Mouse (Mus musculus): Measurements from ENCODE around the gene Gale. TPM values are rescaled to one million over a fixed set of nuclear protein-coding genes. Genes with fewer than 3 reads are reported as not detected.

Gale gene
- polyA plus RNA-seq, 1 experiment from 2014 or later = 23.1 TPM

GRCm38 (mm10) chr4:135966283-135966682 lies 2.8 kb downstream of the Gale start:
- no peaks in the 10 kb centered on the region for H3K9me3 ChIP-seq (replicated peaks; ENCODE audit: control insufficient read depth, low read length)
- H3K4me1 ChIP-seq (ENCODE audit: control insufficient read depth, insufficient read depth, low read length) = no peaks in the 10 kb centered on the region; the same call in 1 of the 2 replicates
- H3K27ac ChIP-seq (replicated peaks; ENCODE audit: low read depth, low read length) = no peak overlapping the region
- 91% methylated on average over 16 of the region's 16 CpGs for WGBS
- H3K9ac ChIP-seq (replicated peaks; ENCODE audit: low read length) = no peak overlapping the region
- no peak for ATAC-seq (replicated peaks; ENCODE audit: insufficient number of reproducible peaks, low FRiP score, low TSS enrichment, low read depth)
- no peak for DNase-seq (ENCODE audit: low spot score)
- peaks cover 16% of the 10 kb centered on the region for H3K36me3 ChIP-seq (replicated peaks; ENCODE audit: control insufficient read depth, insufficient read depth, low read depth, low read length)
- no peak overlapping the region for H3K4me3 ChIP-seq (ENCODE audit: low read depth, low read length)
- no peak overlapping the region for H3K4me2 ChIP-seq (ENCODE audit: low read depth, low read length)
- H3K27me3 ChIP-seq (ENCODE audit: control insufficient read depth, insufficient read depth, low read length) = no peaks in the 10 kb centered on the region

DNA sequence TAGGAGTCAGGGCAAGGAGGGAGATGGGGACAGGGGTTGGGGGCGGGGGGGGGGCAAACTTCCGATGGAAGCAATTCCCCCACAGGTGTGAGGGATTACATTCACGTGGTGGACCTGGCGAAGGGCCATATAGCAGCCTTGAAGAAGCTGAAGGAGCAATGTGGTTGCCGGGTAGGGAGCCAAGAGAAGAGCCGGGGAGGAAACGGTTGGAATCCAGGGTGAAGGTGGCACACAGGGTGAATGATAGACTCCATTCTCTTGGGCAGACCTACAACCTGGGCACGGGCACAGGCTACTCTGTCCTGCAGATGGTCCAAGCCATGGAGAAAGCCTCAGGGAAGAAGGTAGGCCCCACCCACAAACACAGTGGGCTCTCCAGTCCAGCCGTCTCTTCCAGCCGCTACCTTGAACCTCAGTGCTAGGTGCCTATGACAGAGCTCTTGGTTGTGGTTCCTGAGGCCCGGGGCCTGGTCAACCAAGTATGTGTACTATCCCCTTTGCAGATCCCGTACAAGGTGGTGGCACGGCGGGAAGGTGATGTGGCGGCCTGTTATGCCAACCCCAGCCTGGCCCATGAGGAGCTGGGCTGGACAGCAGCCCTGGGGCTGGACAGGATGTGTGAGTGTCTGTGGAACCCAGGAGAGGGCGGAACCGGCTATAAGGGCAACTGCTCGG lies 3.7 kb downstream of the Gale start:
- 91% methylated on average over 18 of the region's 18 CpGs for WGBS
- Histone ChIP-seq H3K9ac (replicated peaks; ENCODE audit: low read length) (no peak overlapping the region), H3K4me1 (ENCODE audit: control insufficient read depth, insufficient read depth, low read length) (no peaks in the 10 kb centered on the region; the same call in 1 of the 2 replicates), H3K27ac (replicated peaks; ENCODE audit: low read depth, low read length) (no peak overlapping the region), H3K27me3 (ENCODE audit: control insufficient read depth, insufficient read depth, low read length) (no peaks in the 10 kb centered on the region), H3K4me2 (ENCODE audit: low read depth, low read length) (no peak overlapping the region), H3K36me3 (replicated peaks; ENCODE audit: control insufficient read depth, insufficient read depth, low read depth, low read length) (peaks cover 16% of the 10 kb centered on the region), H3K4me3 (ENCODE audit: low read depth, low read length) (no peak overlapping the region), H3K9me3 (replicated peaks; ENCODE audit: control insufficient read depth, low read length) (no peaks in the 10 kb centered on the region)
- DNase-seq (ENCODE audit: low spot score) (no peak), ATAC-seq (replicated peaks; ENCODE audit: insufficient number of reproducible peaks, low FRiP score, low TSS enrichment, low read depth) (no peak)

- no peaks in the 10 kb centered on the region; the same call in 1 of the 2 replicates for H3K4me1 ChIP-seq (ENCODE audit: control insufficient read depth, insufficient read depth, low read length)
- H3K27me3 ChIP-seq (ENCODE audit: control insufficient read depth, insufficient read depth, low read length) = no peaks in the 10 kb centered on the region
- DNase-seq (ENCODE audit: low spot score) = no peak
- H3K27ac ChIP-seq (replicated peaks; ENCODE audit: low read depth, low read length) = no peak overlapping the region
- H3K9me3 ChIP-seq (replicated peaks; ENCODE audit: control insufficient read depth, low read length) = no peaks in the 10 kb centered on the region
- no peak overlapping the region for H3K9ac ChIP-seq (replicated peaks; ENCODE audit: low read length)
- H3K4me3 ChIP-seq (ENCODE audit: low read depth, low read length) = no peak overlapping the region
- ATAC-seq (replicated peaks; ENCODE audit: insufficient number of reproducible peaks, low FRiP score, low TSS enrichment, low read depth) = no peak
- peaks cover 16% of the 10 kb centered on the region for H3K36me3 ChIP-seq (replicated peaks; ENCODE audit: control insufficient read depth, insufficient read depth, low read depth, low read length)
- 66% methylated on average over 19 of the region's 19 CpGs for WGBS
- H3K4me2 ChIP-seq (ENCODE audit: low read depth, low read length) = no peak overlapping the region
These were observed 4.8 kb downstream of the Gale start for GRCm38 (mm10) chr4:135968271-135968869.

GRCm38 (mm10) chr4:135969070-135969750 lies 5.7 kb downstream of the Gale start:
- 89% methylated on average over 13 of the region's 13 CpGs for WGBS
- H3K4me3 ChIP-seq (ENCODE audit: low read depth, low read length) = no peak overlapping the region
- H3K36me3 ChIP-seq (replicated peaks; ENCODE audit: control insufficient read depth, insufficient read depth, low read depth, low read length) = peaks cover 16% of the 10 kb centered on the region
- no peak overlapping the region for H3K27ac ChIP-seq (replicated peaks; ENCODE audit: low read depth, low read length)
- H3K9ac ChIP-seq (replicated peaks; ENCODE audit: low read length) = no peak overlapping the region
- H3K4me1 ChIP-seq (ENCODE audit: control insufficient read depth, insufficient read depth, low read length) = no peaks in the 10 kb centered on the region; the same call in 1 of the 2 replicates
- no peak for ATAC-seq (replicated peaks; ENCODE audit: insufficient number of reproducible peaks, low FRiP score, low TSS enrichment, low read depth)
- no peaks in the 10 kb centered on the region for H3K9me3 ChIP-seq (replicated peaks; ENCODE audit: control insufficient read depth, low read length)
- no peak for DNase-seq (ENCODE audit: low spot score)
- no peaks in the 10 kb centered on the region for H3K27me3 ChIP-seq (ENCODE audit: control insufficient read depth, insufficient read depth, low read length)
- no peak overlapping the region for H3K4me2 ChIP-seq (ENCODE audit: low read depth, low read length)

DNA sequence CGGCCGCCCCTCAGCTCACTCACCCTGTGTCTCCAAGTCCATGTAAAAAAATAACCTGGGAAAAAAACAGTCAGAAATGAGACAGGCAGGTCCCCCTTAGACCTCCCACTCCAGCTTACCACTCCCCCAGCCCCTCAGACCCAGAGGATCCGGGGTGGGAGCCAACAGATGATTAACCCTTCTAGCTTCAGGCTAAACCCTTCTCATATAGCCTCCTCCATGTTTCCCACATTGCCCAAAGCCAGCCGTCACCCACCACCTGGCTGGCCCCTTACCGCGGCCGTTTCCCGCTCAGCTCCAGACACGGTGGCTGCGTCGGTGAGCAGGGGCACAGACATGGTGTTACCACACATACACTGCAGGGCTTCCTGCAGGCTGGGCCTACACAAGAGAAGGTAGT lies 7.1 kb downstream of the Gale start:
- no peaks in the 10 kb centered on the region for H3K9me3 ChIP-seq (replicated peaks; ENCODE audit: control insufficient read depth, low read length)
- H3K4me3 ChIP-seq (ENCODE audit: low read depth, low read length) = no peak overlapping the region
- H3K36me3 ChIP-seq (replicated peaks; ENCODE audit: control insufficient read depth, insufficient read depth, low read depth, low read length) = peaks cover 16% of the 10 kb centered on the region
- H3K27ac ChIP-seq (replicated peaks; ENCODE audit: low read depth, low read length) = no peak overlapping the region
- WGBS = 86% methylated on average over 11 of the region's 11 CpGs
- DNase-seq (ENCODE audit: low spot score) (no peak), ATAC-seq (replicated peaks; ENCODE audit: insufficient number of reproducible peaks, low FRiP score, low TSS enrichment, low read depth) (no peak)
- H3K27me3 ChIP-seq (ENCODE audit: control insufficient read depth, insufficient read depth, low read length) = no peaks in the 10 kb centered on the region
- H3K4me2 ChIP-seq (ENCODE audit: low read depth, low read length) = peak overlapping the region; percentile 4; the same call in 1 of the 2 replicates
- H3K9ac ChIP-seq (replicated peaks; ENCODE audit: low read length) = no peak overlapping the region
- no peaks in the 10 kb centered on the region; the same call in 1 of the 2 replicates for H3K4me1 ChIP-seq (ENCODE audit: control insufficient read depth, insufficient read depth, low read length)

DNA sequence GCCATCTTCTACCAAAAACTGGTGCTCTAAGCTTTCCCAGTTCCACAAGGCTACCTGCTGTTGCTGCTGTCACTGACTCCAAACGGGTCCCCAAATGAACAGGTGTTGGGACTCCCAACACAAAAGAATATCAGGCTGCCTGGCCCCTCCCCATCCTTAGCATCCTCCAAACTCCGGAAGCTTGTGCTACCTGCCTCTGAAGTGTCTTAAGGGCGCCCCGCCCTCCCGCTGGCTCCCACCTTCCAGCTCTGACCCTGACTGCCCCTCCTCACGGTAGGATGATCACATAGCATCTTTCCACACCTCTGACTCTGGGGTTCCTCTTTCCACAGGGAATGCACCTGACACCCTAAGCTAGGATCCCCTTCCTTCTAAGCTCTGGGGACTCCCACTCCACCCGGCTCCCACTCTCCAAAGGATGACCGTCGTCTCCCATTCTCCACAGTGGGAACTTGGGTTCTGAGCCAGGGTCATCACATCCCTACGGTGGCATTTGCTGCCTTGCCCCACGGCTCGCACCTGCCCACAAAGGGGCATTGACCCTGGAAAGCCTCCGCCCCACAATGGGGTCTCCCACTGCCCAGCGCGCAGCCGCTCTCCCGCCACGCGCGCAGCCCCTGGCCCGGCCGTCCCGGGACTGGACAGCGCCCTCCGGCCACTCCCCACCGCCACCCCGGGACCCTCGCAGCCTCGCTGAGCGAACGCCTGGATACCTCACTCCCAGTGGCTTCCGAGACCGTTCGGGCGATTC lies 8.5 kb downstream of the Gale start:
- DNase-seq (ENCODE audit: low spot score) = no peak
- Histone ChIP-seq H3K9me3 (replicated peaks; ENCODE audit: control insufficient read depth, low read length) (no peaks in the 10 kb centered on the region), H3K27ac (replicated peaks; ENCODE audit: low read depth, low read length) (no peak overlapping the region), H3K9ac (replicated peaks; ENCODE audit: low read length) (peak overlapping the region; percentile 81), H3K4me1 (ENCODE audit: control insufficient read depth, insufficient read depth, low read length) (no peaks in the 10 kb centered on the region; the same call in 1 of the 2 replicates), H3K27me3 (ENCODE audit: control insufficient read depth, insufficient read depth, low read length) (no peaks in the 10 kb centered on the region), H3K4me2 (ENCODE audit: low read depth, low read length) (peak overlapping the region; percentile 87), H3K4me3 (ENCODE audit: low read depth, low read length) (peak overlapping the region; percentile 93), H3K36me3 (replicated peaks; ENCODE audit: control insufficient read depth, insufficient read depth, low read depth, low read length) (peaks cover 16% of the 10 kb centered on the region)
- peak; percentile 3; the same call in 1 of the 2 replicates for ATAC-seq (replicated peaks; ENCODE audit: insufficient number of reproducible peaks, low FRiP score, low TSS enrichment, low read depth)
- WGBS = under 1% methylated on average over 35 of the region's 35 CpGs

- Histone ChIP-seq H3K36me3 (replicated peaks; ENCODE audit: control insufficient read depth, insufficient read depth, low read depth, low read length) (peaks cover 17% of the 10 kb centered on the region), H3K4me2 (ENCODE audit: low read depth, low read length) (peak within 1 kb of the TSS; percentile 87), H3K9me3 (replicated peaks; ENCODE audit: control insufficient read depth, low read length) (no peaks in the 10 kb centered on the region), H3K27ac (replicated peaks; ENCODE audit: low read depth, low read length) (no peak within 1 kb of the TSS), H3K4me3 (ENCODE audit: low read depth, low read length) (peak within 1 kb of the TSS; percentile 93), H3K9ac (replicated peaks; ENCODE audit: low read length) (peak within 1 kb of the TSS; percentile 81), H3K4me1 (ENCODE audit: control insufficient read depth, insufficient read depth, low read length) (no peaks in the 10 kb centered on the region; the same call in 1 of the 2 replicates), H3K27me3 (ENCODE audit: control insufficient read depth, insufficient read depth, low read length) (no peaks in the 10 kb centered on the region)
- WGBS = under 1% methylated on average over 19 of the region's 19 CpGs
- ATAC-seq (replicated peaks; ENCODE audit: insufficient number of reproducible peaks, low FRiP score, low TSS enrichment, low read depth) (peak; percentile 68), DNase-seq (ENCODE audit: low spot score) (peak; percentile 89)
These were observed 9.0 kb downstream of the Gale start, which contains the start of gene Lypla2 for GRCm38 (mm10) chr4:135972556-135972906. Gene Lypla2 (minus strand): TSS chr4:135972626.
